Mouse (Mus musculus) frontal cortex, adult 2 months (tissue): ENCODE data around the gene Doc2g. TPM values are rescaled to one million over a fixed set of nuclear protein-coding genes. Genes with fewer than 3 reads are reported as not detected.
"Not testable (repeated sequence)": the region's sequence is repeated elsewhere in the genome, so short reads cannot be mapped to it uniquely, and the experiment has no call there.

Source experiments
- DNase-seq, 2 experiments: peaks; one replicate each; pipeline ENCODE4 v3.0.0; 2022; ENCODE audit warnings: low spot score in 1 of 2; ENCODE audit errors: extremely low spot score in 1 of 2
- polyA plus RNA-seq: library from polyadenylated mRNA; depleted of rRNA; stranded (reverse); fragments of >200 nt; gene quantifications from 2 replicates; pipeline ENCODE4 v1.2.3, GENCODE M21; 2012

Gene Doc2g
- polyA plus RNA-seq, 1 experiment: 287 TPM

DNA sequence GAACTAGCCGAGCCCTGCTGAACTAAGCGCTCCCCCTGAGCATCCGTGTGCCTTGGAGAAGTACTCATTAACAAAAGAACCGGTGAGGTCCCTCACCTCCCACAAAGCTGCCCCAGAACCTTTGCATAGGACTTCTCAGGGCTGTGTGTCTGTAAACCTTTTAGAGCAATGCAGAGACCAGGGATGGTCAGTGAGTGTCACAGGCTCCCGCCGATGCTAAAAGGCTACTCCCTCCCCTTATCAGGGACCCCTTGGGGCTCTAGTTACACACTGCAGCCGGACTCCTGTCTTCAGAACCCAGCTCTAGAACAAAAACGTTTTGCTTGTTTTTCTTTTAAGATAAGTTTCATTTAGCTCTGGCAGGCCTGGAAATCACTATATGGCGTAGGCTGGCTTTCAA is 10.0 kb downstream of the Doc2g start:
- DNase-seq: no peak

DNA sequence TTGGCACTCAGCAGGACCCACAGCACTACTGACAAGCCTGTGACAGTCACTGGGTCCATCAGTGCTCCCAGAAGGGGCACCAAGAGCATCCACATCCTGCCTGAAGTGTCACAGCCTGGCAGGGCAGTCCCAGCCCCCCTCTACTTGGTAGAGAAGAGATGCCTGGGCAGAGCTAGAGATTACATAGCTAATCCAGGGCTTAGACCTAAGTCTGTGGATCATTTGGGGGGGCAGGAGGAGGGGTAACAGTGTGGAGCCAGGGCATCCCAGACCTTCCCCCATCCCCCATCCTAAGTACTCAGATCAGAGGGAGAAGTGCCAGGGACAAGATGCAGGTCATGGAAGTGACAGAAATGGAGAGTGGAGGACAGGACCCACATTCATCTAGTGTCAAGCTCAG is 11.7 kb downstream of the Doc2g start:
- DNase-seq: no peak

DNA sequence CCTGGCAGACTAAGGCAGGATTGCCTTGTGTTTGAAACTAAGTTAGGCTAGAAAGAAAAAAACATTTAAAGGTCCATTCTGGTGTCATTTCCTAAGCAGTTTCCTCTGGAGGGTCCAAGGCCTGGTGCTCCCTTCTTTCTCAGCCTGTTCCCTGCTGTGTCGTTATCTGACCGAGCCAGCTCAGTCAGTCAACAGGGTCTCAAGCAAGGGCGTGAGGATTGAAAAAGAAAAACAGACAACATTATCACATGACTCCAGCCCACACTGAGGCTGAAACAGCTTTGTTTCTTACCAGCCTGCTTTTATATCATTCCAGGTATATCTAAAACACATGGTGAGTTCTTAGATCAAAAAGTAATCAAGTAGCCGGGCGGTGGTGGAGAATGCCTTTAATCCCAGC is 12.5 kb downstream of the Doc2g start:
- no peak for DNase-seq

DNA sequence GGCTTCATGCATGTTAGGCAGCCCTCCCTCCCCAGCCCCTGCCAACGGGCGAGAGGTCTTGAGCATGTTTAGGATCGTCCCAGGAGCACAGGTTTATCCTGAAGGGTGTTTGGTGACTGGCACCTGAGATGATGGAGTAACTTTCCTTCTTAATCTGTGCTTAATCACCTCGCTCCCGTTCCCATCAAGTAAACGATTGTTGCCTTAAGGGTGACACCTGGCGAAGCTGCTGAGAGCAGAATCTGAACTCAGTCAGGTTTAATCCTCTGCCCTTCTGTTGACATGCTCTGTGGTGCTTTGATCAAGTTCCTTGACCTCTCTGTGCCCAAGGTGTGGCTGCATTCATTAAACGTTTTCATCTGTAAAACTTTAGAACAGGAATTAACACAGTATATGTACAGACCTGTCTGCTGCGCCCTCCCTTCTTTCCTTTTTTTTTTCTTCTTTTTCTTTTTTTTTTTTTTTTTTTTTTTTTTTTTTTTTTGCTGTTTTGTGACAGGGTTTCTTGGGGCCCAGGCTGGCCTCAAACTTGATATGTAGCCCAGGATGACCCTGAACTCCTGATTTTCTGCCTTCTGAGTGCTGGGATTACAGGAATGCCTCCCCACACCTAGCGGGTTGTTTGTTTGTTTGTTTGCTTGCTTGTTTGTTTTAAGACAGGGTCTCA is 14.9 kb downstream of the Doc2g start:
- DNase-seq: no peak

DNA sequence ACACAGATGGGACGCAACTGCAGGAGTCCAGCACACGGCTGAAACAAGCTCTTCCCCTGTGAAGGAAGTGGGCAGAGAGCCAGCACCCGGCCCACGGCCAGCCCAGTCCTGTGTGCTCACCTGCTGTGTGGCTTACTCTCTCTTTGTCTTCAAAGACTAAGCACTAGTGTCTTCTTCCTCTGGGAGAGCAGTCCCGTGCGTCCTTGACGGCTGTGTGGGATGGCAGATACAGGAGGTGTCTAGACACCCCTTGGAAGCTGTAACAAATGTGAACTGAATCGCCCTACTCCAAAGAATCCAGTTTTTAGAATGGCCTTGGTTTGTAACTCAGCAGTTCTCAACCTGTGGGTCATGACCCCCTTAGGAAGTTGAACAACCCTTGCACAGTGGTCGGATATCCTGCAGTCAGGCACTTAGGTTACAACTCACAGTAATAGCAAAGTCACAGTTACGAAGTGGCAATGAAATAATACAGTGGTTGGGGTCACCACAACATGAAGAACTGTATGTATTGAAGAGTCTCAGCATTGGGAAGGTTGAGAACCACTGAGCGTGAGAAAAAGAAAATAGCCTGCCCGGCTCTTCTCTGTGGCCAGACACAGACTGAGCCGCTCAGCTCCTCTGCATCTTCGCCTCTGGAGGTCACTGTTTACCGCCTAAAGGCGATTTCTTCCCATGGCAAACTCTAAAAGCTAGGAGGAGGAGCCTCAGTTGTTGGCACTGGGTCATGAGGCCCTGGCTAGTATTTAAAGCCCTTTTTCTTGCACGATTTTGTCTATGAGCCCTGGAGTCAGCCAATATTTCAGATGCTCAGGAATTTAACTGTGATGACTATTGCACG is 15.8 kb downstream of the Doc2g start:
- DNase-seq: peak; percentile 56 to 90

DNA sequence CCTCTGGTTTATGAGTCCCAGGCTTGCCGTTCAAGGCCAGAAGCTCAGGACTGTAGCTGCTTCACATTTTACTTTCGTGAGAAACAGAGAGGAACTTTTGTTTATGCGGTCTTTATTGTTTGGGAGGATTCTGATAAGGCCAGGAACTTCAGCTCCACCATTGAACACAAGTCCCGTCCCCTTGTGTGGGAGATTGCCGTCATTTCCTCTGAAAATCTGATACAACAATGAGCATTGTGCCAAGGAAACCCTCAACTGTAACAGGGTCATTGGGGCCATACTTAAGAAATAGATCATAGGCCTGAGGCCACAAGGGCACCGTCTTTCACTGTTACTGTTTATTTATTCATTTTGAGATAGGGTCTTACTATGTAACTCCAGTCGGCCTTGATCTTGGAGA is 20.1 kb downstream of the Doc2g start:
- DNase-seq: no peak

DNA sequence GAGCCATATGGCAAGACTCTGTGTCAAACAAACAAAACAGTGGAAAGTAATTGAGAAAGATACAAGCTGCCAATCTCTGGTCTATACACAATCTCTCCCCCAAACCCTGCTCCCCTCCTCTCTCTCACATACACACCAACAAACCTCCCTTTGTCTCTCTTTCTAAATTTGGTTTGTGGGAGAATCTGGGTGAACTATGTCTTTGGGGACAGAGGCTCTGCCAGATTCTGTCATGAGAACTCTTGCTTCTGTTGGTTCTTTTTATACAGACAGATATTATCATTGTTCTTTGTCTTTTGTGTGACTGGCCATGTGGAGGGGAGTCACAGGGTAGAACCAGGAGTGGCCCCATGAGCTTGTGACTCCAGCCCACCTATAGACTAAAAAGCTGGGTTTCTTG is 24.5 kb downstream of the Doc2g start:
- no peak for DNase-seq

DNA sequence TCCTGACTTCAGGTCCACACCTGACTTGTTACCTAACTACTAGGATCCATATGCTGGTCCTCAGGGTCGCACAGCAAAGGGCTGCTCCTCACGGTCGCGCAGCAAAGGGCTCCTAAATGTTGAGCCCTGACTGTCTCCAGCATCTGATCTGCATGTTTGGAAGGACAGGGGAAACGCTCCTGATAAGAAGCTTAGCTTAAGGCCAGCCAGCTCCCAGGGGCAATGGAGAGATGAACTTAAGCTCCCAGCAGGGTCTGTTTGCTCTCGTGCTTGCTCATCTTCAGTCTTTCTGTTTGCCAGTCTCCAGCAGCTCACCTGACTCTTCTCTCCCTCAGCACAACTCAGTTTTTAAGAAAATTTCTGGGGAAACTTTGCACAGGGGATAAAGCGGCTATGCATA is 29.6 kb downstream of the Doc2g start:
- DNase-seq: no peak

DNA sequence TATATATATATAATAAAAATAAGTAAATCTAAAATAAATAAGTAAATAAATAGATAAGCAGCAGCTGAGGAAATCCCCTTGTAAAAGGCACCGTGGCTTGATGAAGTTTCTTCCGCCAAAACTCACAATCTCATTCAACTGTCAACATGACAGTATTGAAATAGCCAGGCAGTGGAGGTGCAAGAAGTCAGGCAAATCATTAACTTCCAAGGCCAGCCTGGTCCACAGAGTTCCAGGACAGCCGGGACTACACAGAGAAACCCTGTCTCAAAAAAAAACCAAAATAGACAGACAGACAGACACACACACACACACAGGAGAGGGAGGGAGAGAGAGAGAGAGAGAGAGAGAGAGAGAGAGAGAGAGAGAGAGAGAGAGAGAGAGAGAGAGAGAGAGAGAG is 30.2 kb downstream of the Doc2g start:
- no peak for DNase-seq

DNA sequence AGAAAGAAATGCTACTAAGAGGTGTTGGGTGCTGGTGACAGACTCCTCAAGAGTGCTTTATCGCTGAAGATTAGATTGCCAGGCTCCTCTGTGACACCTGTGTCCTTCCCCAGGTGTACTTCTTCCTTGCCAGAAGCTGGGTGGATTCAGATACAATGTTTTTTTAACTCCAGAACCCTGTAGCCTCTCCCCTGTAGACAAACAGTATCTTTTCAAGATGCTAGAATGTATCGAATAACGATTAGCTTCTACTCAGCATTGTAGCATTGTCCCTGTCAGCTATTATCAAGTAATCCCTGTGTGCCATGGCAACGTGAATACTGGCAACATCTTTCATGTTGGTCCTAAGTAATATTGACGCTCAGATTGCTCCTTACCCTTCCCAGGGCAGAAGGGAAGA is 30.6 kb downstream of the Doc2g start:
- DNase-seq: no peak

DNA sequence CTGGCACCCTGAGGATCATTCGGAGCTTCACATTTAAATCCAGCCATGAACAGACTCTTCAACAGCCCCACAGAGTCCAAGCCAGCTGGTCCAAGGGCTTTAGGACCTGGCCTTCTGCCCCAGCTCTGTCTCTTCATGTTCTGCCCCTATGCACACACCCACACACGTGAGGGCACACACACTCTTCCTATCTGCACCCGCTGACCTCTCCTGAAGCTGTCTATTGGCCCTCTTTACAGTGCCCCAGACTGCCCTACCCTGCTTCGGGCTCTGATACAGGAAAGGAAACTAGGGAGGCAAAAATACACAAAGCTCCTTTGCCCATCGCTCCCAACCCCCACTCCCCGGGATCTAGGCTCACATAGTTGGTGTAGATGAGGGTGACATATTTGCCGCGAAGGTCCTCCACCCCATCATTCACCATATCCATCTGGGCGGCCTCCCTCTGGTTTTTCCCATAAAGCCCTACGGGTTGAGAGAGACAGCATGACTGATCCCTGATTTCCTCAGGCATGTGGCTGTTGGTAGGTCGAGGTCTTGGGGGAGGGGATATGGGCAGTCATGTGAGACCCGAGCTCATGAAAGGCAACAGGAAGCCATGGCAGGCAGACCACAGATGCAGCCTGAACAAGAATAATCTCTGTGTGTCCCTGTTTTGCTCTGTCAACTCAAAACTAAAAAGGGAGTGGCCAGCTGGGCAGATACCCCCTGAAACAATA is 33.4 kb downstream of the Doc2g start:
- DNase-seq: no peak

DNA sequence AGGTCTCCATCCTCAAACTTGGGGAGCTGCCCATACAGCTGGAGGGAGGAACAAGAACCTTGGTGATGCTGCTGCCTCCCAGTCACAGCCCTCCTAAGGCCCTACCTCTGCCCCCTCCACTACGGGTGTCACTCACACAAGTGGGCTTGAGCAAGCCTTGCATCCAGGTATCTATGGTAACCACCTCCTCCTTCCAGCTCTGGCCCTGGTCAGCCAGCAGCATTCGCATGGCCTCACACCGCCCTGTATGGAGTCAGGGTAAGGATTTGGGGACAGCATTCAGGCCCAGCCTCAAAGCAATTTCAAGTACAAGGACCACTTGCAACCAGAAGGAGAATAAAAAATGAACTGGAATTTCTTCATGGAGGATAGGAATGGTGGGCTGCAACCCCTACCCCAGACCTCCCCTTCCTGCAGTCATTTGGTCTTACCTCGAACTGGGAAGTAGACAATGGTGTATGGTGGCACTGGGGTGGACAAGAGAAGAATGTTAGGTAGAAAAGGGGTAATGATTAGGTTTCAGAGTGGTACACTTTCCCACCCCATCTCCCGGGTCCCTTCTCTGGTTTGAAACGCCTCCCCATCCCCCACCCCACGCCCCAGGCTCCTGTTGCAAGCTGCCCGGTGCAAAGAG is 34.2 kb downstream of the Doc2g start:
- not testable (repeated sequence) for DNase-seq

DNA sequence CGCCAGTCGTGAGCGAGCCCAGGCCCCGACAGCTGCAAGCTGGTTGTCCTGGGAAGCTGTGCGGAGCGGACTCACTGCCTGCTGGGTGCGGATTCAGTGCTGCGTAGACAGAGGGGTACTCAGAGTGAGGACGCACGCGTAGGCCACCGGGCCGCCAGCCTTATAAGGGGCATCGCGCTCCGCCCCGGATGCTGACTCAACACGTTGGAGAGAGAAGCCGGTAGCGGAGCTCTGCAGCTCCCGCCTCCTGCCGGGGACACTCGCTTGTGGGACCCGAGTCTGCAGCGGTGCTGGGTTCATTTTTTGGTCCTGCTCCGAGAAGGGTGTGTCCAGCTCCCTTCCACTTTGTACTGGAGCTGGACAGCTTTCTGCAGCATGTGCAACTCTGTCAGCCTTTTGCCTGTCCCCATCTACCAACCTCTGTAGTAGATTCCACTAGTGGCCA is 34.7 kb downstream of the Doc2g start, which contains the start of gene Gstp1:
Gene Gstp1, minus strand, starts transcription at position 198 of the 445 bp plus-strand sequence.
- peak; percentile 72 to 92 for DNase-seq

DNA sequence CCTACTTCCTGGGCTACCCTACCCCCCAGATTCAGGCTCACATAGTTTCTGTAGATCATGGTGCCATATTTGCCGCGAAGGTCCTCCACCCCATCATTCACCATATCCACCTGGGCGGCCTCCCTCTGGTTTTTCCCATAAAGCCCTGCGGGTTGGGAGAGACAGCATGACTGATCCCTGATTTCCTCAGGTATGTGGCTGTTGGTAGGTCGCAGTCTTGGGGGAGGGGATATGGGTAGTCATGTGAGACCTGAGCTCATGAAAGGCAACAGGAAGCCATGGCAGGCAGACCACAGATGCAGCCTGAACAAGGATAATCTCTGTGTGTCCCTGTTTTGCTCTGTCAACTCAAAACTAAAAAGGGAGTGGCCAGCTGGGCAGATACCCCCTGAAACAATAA is 37.8 kb downstream of the Doc2g start:
- not testable (repeated sequence) for DNase-seq

DNA sequence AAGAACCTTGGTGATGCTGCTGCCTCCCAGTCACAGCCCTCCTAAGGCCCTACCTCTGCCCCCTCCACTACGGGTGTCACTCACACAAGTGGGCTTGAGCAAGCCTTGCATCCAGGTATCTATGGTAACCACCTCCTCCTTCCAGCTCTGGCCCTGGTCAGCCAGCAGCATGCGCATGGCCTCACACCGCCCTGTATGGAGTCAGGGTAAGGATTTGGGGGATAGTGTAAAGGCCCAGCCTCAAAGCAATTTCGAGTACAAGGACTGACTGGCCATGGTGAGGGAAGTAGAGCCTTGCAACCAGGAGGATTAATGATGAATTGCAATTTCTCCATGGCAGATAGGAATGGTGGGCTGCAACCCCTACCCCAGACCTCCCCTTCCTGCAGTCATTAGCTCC is 38.4 kb downstream of the Doc2g start:
- DNase-seq: not testable (repeated sequence)

DNA sequence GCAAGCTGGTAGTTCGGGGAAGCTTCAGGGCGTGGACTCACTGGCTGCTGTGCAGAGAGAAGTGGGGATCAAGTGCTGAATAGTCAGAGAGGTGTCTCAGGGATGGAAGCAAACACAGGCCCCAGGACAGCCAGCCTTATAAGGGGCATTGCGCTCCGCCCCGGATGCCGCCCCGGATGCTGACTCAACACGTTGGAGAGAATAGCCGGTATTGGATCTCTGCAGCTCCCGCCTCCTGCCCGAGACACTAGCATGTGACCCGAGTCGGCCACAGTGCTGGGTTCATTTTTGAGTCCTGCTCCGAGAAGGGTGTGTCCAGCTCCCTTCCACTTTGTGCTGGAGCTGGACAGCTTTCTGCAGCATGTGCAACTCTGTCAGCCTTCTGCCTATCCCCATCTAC is 39.0 kb downstream of the Doc2g start:
- DNase-seq: no peak

DNA sequence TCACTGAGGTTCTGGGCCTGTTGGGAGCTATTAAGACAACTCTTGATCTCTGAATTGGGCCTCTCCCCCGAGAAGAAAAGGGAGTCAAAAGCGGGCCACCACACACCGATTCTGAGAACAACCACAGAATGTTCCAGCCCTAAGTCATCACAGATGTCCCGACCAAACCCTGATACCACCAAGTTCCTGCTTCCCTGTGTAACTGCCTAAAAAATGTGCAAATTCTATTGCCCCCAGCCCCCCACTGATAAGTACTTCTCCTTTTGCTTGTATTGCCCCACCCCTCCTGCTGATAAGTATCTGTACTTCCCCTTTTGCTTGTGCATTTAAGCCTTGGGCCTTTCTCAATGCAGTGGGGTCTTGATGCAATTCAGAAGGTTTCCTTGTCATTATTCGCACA is 41.0 kb downstream of the Doc2g start:
- DNase-seq: not testable (repeated sequence)

DNA sequence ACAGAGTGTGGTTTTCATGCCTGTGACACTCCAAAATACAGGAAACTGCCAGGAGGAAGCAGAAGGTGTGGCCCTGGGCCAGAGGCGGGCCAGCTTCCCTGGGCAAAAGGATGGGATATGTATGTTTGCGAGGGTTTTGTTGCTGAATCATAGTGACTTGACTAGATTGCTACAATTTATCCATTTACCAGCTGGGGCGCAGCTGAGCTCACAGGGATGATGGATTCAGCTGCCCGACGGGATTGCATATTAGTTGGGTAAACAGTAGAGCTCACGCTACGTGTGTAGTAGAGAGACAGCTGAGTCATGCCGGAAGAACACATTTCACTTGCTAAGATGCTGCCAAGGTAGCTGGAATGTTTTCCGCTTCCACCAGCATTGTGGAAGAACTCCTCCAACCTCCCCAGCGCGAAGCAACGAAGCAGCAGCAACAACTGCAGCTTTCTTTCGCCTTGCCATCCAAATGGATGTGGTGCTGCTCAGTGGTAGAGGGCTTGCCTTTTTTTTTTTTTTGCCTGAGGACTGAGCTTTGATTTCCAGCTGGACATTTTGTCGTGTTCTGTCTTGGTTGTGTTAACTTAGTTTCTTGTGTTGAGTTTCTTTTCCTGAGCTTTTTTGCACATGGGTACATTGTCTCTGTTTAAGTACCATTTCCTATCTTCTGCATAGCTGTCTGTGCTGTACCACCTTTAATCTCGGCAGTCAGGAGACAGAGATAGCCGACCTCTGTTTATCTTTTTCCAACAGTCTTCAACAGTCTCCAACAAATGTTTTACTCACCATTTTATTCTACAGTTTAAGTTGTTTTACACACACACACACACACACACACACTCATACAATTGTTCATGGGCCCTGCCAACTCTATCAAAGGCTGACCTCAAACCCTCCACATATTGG is 43.1 kb downstream of the Doc2g start, which contains the start of gene Gstp2:
Gene Gstp2, minus strand, starts transcription at position 58 of the 900 bp plus-strand sequence.
- DNase-seq: peak; percentile 85 to 90

DNA sequence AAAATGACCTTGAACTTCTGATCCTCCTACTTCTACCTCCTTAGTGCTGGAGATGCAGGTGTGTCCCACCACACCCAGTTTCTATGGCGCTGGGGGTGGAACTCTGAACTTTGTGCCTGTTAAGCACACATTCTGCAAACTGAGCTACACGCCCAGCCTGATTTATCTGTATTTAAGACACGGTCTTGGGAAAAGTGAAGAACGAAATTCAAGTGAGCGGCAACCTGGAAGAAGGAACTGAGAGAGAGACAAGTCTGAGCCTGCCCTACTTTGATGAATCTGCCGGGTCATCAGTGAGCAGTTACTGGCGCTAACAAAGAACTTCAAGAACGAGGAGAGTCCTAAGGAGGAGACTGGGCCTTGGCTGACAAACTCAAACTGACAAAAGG is 43.7 kb downstream of the Doc2g start:
- DNase-seq: no peak

DNA sequence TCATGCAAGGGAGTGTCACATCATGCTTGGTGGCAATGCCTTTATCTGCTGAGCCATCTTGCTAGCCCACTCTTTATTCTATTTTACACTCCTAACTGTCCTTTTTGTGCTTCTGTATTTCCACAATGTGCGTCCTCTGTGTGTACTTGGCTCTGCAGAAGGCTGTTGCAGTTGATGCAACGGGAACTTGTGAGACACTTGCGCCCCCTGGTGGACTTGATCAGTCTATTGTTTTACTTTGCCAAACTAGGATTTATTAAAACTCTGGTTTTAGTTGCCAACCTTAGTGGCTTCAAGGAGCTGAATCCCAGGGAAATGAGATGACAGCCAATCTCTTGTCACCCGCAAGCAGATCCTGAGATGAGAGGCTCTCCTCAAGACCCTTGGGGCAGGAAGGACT is 44.7 kb downstream of the Doc2g start:
- DNase-seq: peak in 1 of 2 experiments; percentile 87
